Mouse (Mus musculus): ENCODE measurements around the gene Hist1h1d.
"Not testable (repeated sequence)": the region's sequence is repeated elsewhere in the genome, so short reads cannot be mapped to it uniquely, and the experiment has no call there.

Hist1h1d gene

DNA sequence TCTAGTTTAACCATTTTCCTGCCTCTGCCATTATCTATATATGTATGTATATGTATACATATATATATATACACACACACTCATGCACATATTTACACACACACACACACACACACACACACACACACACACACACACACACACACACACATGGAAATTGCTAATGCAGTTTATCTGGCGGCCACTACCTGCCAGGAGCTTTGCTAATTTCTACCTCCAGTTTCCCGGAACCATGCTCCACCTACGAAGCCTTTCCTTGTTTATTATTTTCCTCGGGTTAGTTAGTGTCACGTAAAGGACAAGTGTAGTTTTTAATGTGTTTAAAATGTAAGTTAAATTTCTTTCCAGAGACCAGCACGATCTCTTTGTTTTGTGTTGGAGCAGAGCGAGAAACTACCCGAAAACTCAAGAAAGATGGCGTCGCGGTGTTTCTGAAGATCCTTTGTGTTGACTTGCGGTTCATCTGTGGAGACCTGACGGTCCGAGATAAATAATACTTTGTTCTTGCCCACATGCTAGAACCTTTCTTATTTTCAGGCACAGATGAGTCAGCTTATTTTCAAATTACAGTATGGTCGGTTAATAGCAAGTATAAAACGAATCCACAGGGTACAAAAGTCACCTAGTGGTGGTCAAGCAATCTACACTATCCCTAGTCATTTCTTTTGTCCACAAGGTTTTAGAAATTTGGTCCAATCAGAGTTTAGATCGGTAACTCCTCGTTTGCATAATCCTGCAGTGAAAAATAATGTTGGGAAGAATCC lies 9.8 kb downstream of the Hist1h1d start:
- peak overlapping the region; percentile 74 for H3K4me3 ChIP-seq (replicated peaks; ENCODE audit: low read length)
- H3K9me3 ChIP-seq (ENCODE audit: low read length) = no peaks in the 10 kb centered on the region
- no peak for TF ChIP-seq NANOG (IDR thresholded peaks at IDR 0.05; ENCODE audit: borderline replicate concordance, low read length)
- TF ChIP-seq POU5F1 (IDR thresholded peaks at IDR 0.05; ENCODE audit: borderline replicate concordance, low read length) = no peak
- peak; percentile 59 for TF ChIP-seq CTCF (conservative IDR thresholded peaks at IDR 0.05; ENCODE audit: low read length)
- no peaks in the 10 kb centered on the region for H3K36me3 ChIP-seq (ENCODE audit: insufficient read depth, low read length)
- no peaks in the 10 kb centered on the region for H3K27me3 ChIP-seq (ENCODE audit: insufficient read depth, low read length)
- H3K4me1 ChIP-seq (replicated peaks; ENCODE audit: low read depth, low read length) = peaks cover 16% of the 10 kb centered on the region

DNA sequence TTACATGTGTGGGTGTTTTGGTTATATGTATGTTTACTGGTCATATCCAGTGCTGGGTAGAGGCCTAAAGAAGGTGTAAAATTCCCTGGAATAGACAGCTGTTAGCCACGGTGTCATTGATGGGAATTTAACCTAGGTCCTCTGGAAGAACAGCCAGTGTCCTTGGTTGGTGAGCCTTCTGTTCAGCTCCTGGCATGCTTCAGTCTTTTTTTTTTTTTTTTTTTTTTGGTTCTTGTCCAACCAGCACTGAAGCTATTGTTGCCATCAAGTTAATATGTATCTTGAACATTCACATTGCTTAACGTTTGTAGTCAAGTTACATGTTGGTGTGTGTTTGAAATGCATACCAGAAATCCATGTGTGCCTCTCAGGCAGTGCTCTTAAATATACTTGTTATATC lies 11.4 kb downstream of the Hist1h1d start:
- H3K36me3 ChIP-seq (ENCODE audit: insufficient read depth, low read length) = no peaks in the 10 kb centered on the region
- peaks cover 16% of the 10 kb centered on the region for H3K4me1 ChIP-seq (replicated peaks; ENCODE audit: low read depth, low read length)
- no peaks in the 10 kb centered on the region for H3K27me3 ChIP-seq (ENCODE audit: insufficient read depth, low read length)
- no peaks in the 10 kb centered on the region for H3K9me3 ChIP-seq (ENCODE audit: low read length)
- TF ChIP-seq NANOG (IDR thresholded peaks at IDR 0.05; ENCODE audit: borderline replicate concordance, low read length) (no peak), CTCF (conservative IDR thresholded peaks at IDR 0.05; ENCODE audit: low read length) (no peak), POU5F1 (IDR thresholded peaks at IDR 0.05; ENCODE audit: borderline replicate concordance, low read length) (no peak)
- no peak overlapping the region for H3K4me3 ChIP-seq (replicated peaks; ENCODE audit: low read length)

DNA sequence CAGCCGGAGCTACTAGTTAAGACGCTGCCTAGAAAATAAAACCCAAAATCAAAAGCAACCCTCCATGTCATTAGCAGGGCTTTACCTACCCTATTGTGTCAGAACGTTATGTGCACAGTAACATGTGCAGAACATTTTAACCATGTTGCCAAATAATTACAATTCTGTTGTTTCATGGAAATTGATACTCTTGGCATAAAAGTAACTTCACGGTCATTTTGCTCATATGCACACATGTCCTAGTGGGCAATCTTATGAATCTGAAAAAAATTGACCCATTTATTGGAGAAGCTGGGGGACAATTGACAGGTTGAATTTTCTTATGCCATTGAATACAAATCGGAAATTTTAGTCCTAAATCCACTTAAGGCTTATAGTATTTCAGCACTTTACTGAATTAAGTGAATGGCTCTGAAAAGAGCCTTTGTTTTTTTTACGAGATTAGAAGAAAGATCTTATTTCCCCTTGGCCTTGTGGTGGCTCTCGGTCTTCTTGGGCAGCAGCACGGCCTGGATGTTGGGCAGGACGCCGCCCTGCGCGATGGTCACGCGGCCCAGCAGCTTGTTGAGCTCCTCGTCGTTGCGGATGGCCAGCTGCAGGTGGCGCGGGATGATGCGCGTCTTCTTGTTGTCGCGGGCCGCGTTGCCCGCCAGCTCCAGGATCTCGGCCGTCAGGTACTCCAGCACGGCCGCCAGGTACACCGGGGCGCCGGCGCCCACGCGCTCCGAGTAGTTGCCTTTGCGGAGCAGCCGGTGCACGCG lies 17.4 kb downstream of the Hist1h1d start:
- peaks cover 17% of the 10 kb centered on the region for H3K4me1 ChIP-seq (replicated peaks; ENCODE audit: low read depth, low read length)
- H3K27me3 ChIP-seq (ENCODE audit: insufficient read depth, low read length); H3K36me3 ChIP-seq (ENCODE audit: insufficient read depth, low read length); H3K9me3 ChIP-seq (ENCODE audit: low read length): not testable (repeated sequence)
- peak overlapping the region; percentile 69 for H3K4me3 ChIP-seq (replicated peaks; ENCODE audit: low read length)

DNA sequence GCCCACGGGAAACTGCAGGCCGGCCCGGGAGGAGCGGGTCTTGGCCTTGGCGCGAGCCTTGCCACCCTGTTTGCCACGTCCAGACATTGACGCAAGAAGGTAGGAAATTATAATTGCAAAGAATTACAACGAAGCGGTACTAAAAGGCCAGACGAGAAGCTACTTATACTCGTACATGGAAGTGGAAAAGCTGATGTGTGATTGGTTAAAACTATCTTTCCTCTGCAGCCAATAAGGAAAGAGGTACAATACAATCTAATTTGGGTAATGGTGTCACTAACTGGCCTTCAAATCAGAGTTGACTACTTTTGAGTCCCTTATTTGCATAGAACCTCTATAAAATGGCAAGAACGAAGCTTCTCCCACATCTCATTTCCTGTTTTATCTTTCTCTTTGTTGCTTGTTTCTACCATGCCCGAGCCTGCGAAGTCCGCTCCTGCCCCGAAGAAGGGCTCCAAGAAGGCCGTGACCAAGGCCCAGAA lies 18.0 kb downstream of the Hist1h1d start, which contains the start of the genes Hist1h2ae and Hist1h2bg:
TSS of gene Hist1h2ae (minus strand) at position 199 of the 482 bp plus-strand sequence.
TSS of gene Hist1h2bg (plus strand) at position 375 of the 482 bp plus-strand sequence.
- no peaks in the 10 kb centered on the region for H3K36me3 ChIP-seq (ENCODE audit: insufficient read depth, low read length)

GRCm38 (mm10) chr13:23571504-23572217 lies 18.6 kb downstream of the Hist1h1d start:
- not testable (repeated sequence) for H3K9me3 ChIP-seq (ENCODE audit: low read length); H3K27me3 ChIP-seq (ENCODE audit: insufficient read depth, low read length); H3K36me3 ChIP-seq (ENCODE audit: insufficient read depth, low read length)
- Histone ChIP-seq H3K4me3 (replicated peaks; ENCODE audit: low read length) (peak overlapping the region; percentile 69), H3K4me1 (replicated peaks; ENCODE audit: low read depth, low read length) (peaks cover 16% of the 10 kb centered on the region)

More for the DNA sequence above, 18.0 kb downstream of the Hist1h1d start, which contains the start of the genes Hist1h2ae and Hist1h2bg:
- TF ChIP-seq POU5F1 (IDR thresholded peaks at IDR 0.05; ENCODE audit: borderline replicate concordance, low read length) = no peak
- no peak for TF ChIP-seq CTCF (conservative IDR thresholded peaks at IDR 0.05; ENCODE audit: low read length)
- TF ChIP-seq NANOG (IDR thresholded peaks at IDR 0.05; ENCODE audit: borderline replicate concordance, low read length) = no peak
- peak within 1 kb of the TSS; percentile 69 for H3K4me3 ChIP-seq (replicated peaks; ENCODE audit: low read length)
- no peaks in the 10 kb centered on the region for H3K9me3 ChIP-seq (ENCODE audit: low read length)
- peaks cover 14% of the 10 kb centered on the region for H3K4me1 ChIP-seq (replicated peaks; ENCODE audit: low read depth, low read length)
- H3K27me3 ChIP-seq (ENCODE audit: insufficient read depth, low read length) = no peaks in the 10 kb centered on the region

GRCm38 (mm10) chr13:23572218-23573033 lies 19.4 kb downstream of the Hist1h1d start:
- H3K4me1 ChIP-seq (replicated peaks; ENCODE audit: low read depth, low read length) = peaks cover 24% of the 10 kb centered on the region
- no peaks in the 10 kb centered on the region for H3K27me3 ChIP-seq (ENCODE audit: insufficient read depth, low read length)
- TF ChIP-seq NANOG (IDR thresholded peaks at IDR 0.05; ENCODE audit: borderline replicate concordance, low read length) (no peak), CTCF (conservative IDR thresholded peaks at IDR 0.05; ENCODE audit: low read length) (no peak), POU5F1 (IDR thresholded peaks at IDR 0.05; ENCODE audit: borderline replicate concordance, low read length) (no peak)
- no peaks in the 10 kb centered on the region for H3K9me3 ChIP-seq (ENCODE audit: low read length)
- peak overlapping the region; percentile 69 for H3K4me3 ChIP-seq (replicated peaks; ENCODE audit: low read length)
- no peaks in the 10 kb centered on the region for H3K36me3 ChIP-seq (ENCODE audit: insufficient read depth, low read length)

DNA sequence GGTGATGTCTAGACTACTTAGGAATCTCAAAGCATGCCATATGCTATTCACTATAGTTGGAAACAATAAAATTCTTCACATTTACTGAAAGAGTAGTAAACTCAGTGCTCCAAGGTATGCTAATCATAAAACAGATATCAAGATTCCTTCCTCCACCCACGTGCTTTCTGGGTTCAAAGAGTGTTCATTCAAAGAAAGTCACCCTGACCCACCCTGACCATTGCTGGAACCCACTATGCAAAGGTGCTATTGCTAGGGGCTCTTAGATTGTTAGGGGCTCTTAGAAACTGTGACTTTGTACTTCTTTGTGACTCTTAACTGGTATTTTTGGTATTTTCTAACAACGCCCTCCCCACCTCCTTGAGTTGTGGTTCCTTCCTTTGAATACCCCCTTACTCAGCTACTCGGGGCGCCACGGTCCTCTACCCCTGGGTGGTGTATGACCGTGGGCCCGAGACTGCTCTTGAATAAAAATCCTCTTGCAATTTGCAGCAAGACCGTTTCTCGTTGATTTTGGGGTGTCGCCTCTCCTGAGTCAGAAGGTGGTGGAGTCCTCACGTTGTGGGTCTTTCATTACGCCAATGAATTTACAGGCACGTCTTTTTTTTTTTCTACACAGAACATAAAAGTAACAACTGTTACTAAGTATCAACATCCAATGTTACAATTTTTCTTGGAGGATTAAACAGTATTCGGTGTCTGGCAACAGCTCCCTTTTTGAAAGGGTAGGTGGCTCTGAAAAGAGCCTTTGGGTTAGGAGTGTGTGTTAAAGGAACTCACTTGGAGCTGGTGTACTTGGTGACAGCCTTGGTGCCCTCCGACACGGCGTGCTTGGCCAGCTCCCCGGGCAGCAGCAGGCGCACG lies 20.2 kb downstream of the Hist1h1d start:
- not testable (repeated sequence) for H3K9me3 ChIP-seq (ENCODE audit: low read length); H3K27me3 ChIP-seq (ENCODE audit: insufficient read depth, low read length); H3K36me3 ChIP-seq (ENCODE audit: insufficient read depth, low read length)
- Histone ChIP-seq H3K4me1 (replicated peaks; ENCODE audit: low read depth, low read length) (peaks cover 24% of the 10 kb centered on the region), H3K4me3 (replicated peaks; ENCODE audit: low read length) (peak overlapping the region; percentile 65)

- peaks cover 24% of the 10 kb centered on the region for H3K4me1 ChIP-seq (replicated peaks; ENCODE audit: low read depth, low read length)
- peak within 1 kb of the TSS; percentile 78 for H3K4me3 ChIP-seq (replicated peaks; ENCODE audit: low read length)
- not testable (repeated sequence) for H3K9me3 ChIP-seq (ENCODE audit: low read length); H3K27me3 ChIP-seq (ENCODE audit: insufficient read depth, low read length); H3K36me3 ChIP-seq (ENCODE audit: insufficient read depth, low read length)
Measured at GRCm38 (mm10) chr13:23573898-23574524, 20.9 kb downstream of the Hist1h1d start, which contains the start of the genes Hist1h2bf and Hist1h2ad. Hist1h2bf (minus strand) TSS chr13:23574196. Hist1h2ad (plus strand) TSS chr13:23574381.

DNA sequence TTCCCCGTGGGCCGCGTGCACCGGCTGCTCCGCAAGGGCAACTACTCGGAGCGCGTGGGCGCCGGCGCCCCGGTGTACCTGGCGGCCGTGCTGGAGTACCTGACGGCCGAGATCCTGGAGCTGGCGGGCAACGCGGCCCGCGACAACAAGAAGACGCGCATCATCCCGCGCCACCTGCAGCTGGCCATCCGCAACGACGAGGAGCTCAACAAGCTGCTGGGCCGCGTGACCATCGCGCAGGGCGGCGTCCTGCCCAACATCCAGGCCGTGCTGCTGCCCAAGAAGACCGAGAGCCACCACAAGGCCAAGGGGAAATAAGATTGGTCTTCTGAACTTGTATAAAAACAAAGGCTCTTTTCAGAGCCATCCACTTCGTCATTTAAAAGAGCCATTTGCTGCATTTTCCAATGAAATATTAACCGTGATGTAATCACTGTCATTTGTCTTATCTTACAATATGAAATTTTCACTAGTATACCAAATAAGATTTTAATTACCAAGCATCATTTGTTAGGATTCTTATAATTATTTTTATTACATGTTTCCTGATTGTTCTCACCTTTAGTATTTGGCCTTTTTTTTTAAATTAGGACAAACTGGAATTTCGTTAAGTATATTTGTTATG lies 21.6 kb downstream of the Hist1h1d start:
- peaks cover 24% of the 10 kb centered on the region for H3K4me1 ChIP-seq (replicated peaks; ENCODE audit: low read depth, low read length)
- H3K4me3 ChIP-seq (replicated peaks; ENCODE audit: low read length) = peak overlapping the region; percentile 78
- H3K9me3 ChIP-seq (ENCODE audit: low read length); H3K27me3 ChIP-seq (ENCODE audit: insufficient read depth, low read length); H3K36me3 ChIP-seq (ENCODE audit: insufficient read depth, low read length): not testable (repeated sequence)

Measured in E14TG2a.4 (cell line).